Mouse (Mus musculus) thymus, adult 2 months (tissue): ENCODE data around the gene Spty2d1. TPM values are rescaled to one million over a fixed set of nuclear protein-coding genes. Genes with fewer than 3 reads are reported as not detected.

ENCODE experiments used
- DNase-seq: peaks from one replicate; pipeline ENCODE4 v3.0.0; 2021
- H3K27ac ChIP-seq: fragments of 200-500 bp; 2 replicates; pipeline ENCODE4 v1.5.1; 2012; ENCODE audit warnings: low read length, control low read depth; ENCODE audit not compliant: control insufficient read depth, insufficient read depth
- H3K27me3 ChIP-seq: fragments of 200-500 bp; 2 replicates; pipeline ENCODE4 v1.6.1; 2012; ENCODE audit warnings: mild to moderate bottlenecking, low read length, moderate library complexity, mixed read lengths; ENCODE audit not compliant: control insufficient read depth, insufficient read depth
- H3K36me3 ChIP-seq: fragments of 200-500 bp; 2 replicates; pipeline ENCODE4 v1.6.1; 2012; ENCODE audit warnings: mild to moderate bottlenecking, low read length, moderate library complexity; ENCODE audit not compliant: control insufficient read depth, insufficient read depth
- H3K4me1 ChIP-seq: fragments of 200-500 bp; replicated peaks from 2 replicates; pipeline ENCODE4 v1.6.1; 2012; ENCODE audit warnings: low read length; ENCODE audit not compliant: control insufficient read depth, insufficient read depth
- H3K4me3 ChIP-seq: fragments of 200-500 bp; 2 replicates; pipeline ENCODE4 v1.5.1; 2012; ENCODE audit warnings: mild to moderate bottlenecking, low read length, control low read depth, moderate library complexity; ENCODE audit not compliant: control insufficient read depth, insufficient read depth
- CTCF ChIP-seq: fragments of 200-500 bp; IDR thresholded peaks from 2 replicates; pipeline ENCODE4 v1.5.1; 2012; ENCODE audit warnings: mild to moderate bottlenecking, control low read depth, low read length, moderate library complexity, borderline replicate concordance; ENCODE audit not compliant: control insufficient read depth, poor library complexity, insufficient read depth; ENCODE audit errors: extremely low read depth
- POLR2A ChIP-seq: fragments of 200-500 bp; IDR thresholded peaks from 2 replicates; pipeline ENCODE4 v1.6.1; 2012; ENCODE audit warnings: mild to moderate bottlenecking, low read length, control low read depth, moderate library complexity; ENCODE audit not compliant: control insufficient read depth, poor library complexity, insufficient read depth; ENCODE audit errors: extremely low read depth
- WGBS: fragments of 180-500 bp; shearing (Covaris S2); methylation state at CpG from one replicate; pipeline ENCODE4 v1.1.7; 2018; 5-methylcytosine and 5-hydroxymethylcytosine counted together
- polyA plus RNA-seq: library from polyadenylated mRNA; depleted of rRNA; stranded (reverse); fragments of >200 nt; gene quantifications from 2 replicates; pipeline ENCODE4 v1.2.3, GENCODE M21; 2012; rRNA removed

Spty2d1 gene
- polyA plus RNA-seq, 1 experiment = 6.9 TPM

- peak; percentile 62 for DNase-seq
- Histone ChIP-seq H3K4me3 (no peak overlapping the region), H3K4me1 (no peaks in the 10 kb centered on the region), H3K36me3 (no peaks in the 10 kb centered on the region), H3K27me3 (no peaks in the 10 kb centered on the region; the same call in 1 of the 2 replicates), H3K27ac (no peak overlapping the region)
- TF ChIP-seq CTCF = no peak
- 6% methylated on average over 9 of the region's 9 CpGs for WGBS
Measured at GRCm38 (mm10) chr7:46962806-46963618, 45.2 kb downstream of the Spty2d1 start.

- Histone ChIP-seq H3K36me3 (no peaks in the 10 kb centered on the region), H3K27ac (no peak overlapping the region), H3K4me1 (peaks cover 4% of the 10 kb centered on the region), H3K4me3 (no peak overlapping the region), H3K27me3 (no peaks in the 10 kb centered on the region; the same call in 1 of the 2 replicates)
- DNase-seq = no peak
- TF ChIP-seq CTCF (no peak), POLR2A (no peak)
Measured at GRCm38 (mm10) chr7:46962132-46962531, 46.1 kb downstream of the Spty2d1 start.

GRCm38 (mm10) chr7:46960991-46961390 lies 47.2 kb downstream of the Spty2d1 start:
- H3K4me1 ChIP-seq = peaks cover 4% of the 10 kb centered on the region
- no peak overlapping the region for H3K27ac ChIP-seq
- H3K36me3 ChIP-seq = no peaks in the 10 kb centered on the region
- TF ChIP-seq POLR2A = no peak
- no peak for TF ChIP-seq CTCF
- H3K4me3 ChIP-seq = no peak overlapping the region
- 46% methylated on average over 3 of the region's 3 CpGs for WGBS
- H3K27me3 ChIP-seq = no peaks in the 10 kb centered on the region; the same call in 1 of the 2 replicates
- DNase-seq = no peak

GRCm38 (mm10) chr7:46958853-46959252 lies 49.4 kb downstream of the Spty2d1 start:
- H3K36me3 ChIP-seq = peaks cover 4% of the 10 kb centered on the region; the same call in 1 of the 2 replicates
- no peak for DNase-seq
- 9% methylated on average over 9 of the region's 9 CpGs for WGBS
- no peak overlapping the region for H3K27ac ChIP-seq
- peaks cover 4% of the 10 kb centered on the region for H3K4me1 ChIP-seq
- H3K4me3 ChIP-seq = no peak overlapping the region
- TF ChIP-seq POLR2A = no peak
- TF ChIP-seq CTCF = no peak
- no peaks in the 10 kb centered on the region; the same call in 1 of the 2 replicates for H3K27me3 ChIP-seq

- under 1% methylated on average over 51 of the region's 51 CpGs for WGBS
- H3K27ac ChIP-seq = no peak within 1 kb of the TSS
Measured at GRCm38 (mm10) chr7:46957831-46958691, 50.1 kb downstream of the Spty2d1 start, which contains the start of gene Uevld. Gene Uevld, minus strand, starts transcription at chr7:46958527.

More at GRCm38 (mm10) chr7:46957831-46958691, 50.1 kb downstream of the Spty2d1 start, which contains the start of gene Uevld:
- TF ChIP-seq CTCF (0 out of 2 replicates have a peak, but pooled peaks have one; percentile 17), POLR2A (peak; percentile 43; the same call in 1 of the 2 replicates)
- Histone ChIP-seq H3K27me3 (no peaks in the 10 kb centered on the region; the same call in 1 of the 2 replicates), H3K4me1 (peaks cover 4% of the 10 kb centered on the region), H3K36me3 (peaks cover 11% of the 10 kb centered on the region), H3K4me3 (peak within 1 kb of the TSS; percentile 88)
- peak; percentile 88 for DNase-seq

Other genes with a start within 250 kb of the Spty2d1 start
- gene Hps5, start 212.3 kb downstream of the Spty2d1 start, polyA plus RNA-seq = 21.4 and 22.3 TPM in 2 replicates
- gene Gtf2h1, start 212.3 kb downstream of the Spty2d1 start, polyA plus RNA-seq = 13.0 and 14.4 TPM in 2 replicates
- gene Ldha, start 166.9 kb downstream of the Spty2d1 start, polyA plus RNA-seq = 600 and 660 TPM in 2 replicates
- 0.20 TPM in 1 of 2 replicates, not detected in the other for gene Ldhc, start 147.2 kb downstream of the Spty2d1 start, polyA plus RNA-seq
- gene Tsg101, start 88.4 kb downstream of the Spty2d1 start, polyA plus RNA-seq = 113 and 123 TPM in 2 replicates
- 4.0 and 4.3 TPM in 2 replicates for gene Uevld, start 49.9 kb downstream of the Spty2d1 start, polyA plus RNA-seq
- 0.54 TPM in 1 of 2 replicates, not detected in the other for gene Gm9999, start 24.8 kb downstream of the Spty2d1 start, polyA plus RNA-seq
- 51.3 and 66.5 TPM in 2 replicates for gene Tmem86a, start 42.2 kb upstream of the Spty2d1 start, polyA plus RNA-seq
- gene Ptpn5, start 125.3 kb upstream of the Spty2d1 start, polyA plus RNA-seq = 1.3 and 2.2 TPM in 2 replicates
- not detected in 2 replicates for gene Mrgpra6, start 196.5 kb upstream of the Spty2d1 start, polyA plus RNA-seq
- gene Mrgpra9, start 244.4 kb upstream of the Spty2d1 start, polyA plus RNA-seq = 0.19 TPM in 1 of 2 replicates, not detected in the other